Mouse (Mus musculus) lung, adult 2 months (tissue): Measurements from ENCODE around the gene Mybl2.

Experiments
- CTCF ChIP-seq: fragments of 200-500 bp; IDR thresholded peaks from 2 replicates; pipeline ENCODE4 v1.5.1; 2011; ENCODE audit warnings: mild to moderate bottlenecking, low read length, control low read depth; ENCODE audit not compliant: insufficient read depth
- POLR2A ChIP-seq: fragments of 200-500 bp; IDR thresholded peaks from 2 replicates; pipeline ENCODE4 v1.6.1; 2011; ENCODE audit warnings: low read depth, mild to moderate bottlenecking, control low read depth, low read length, borderline replicate concordance; ENCODE audit errors: extremely low read depth

- TF ChIP-seq CTCF (no peak), POLR2A (no peak)
Observed at GRCm38 (mm10) chr2:163049116-163049515, 5.4 kb upstream of the Mybl2 start.
